Mouse (Mus musculus) cerebellum, postnatal 36 days (tissue): ENCODE measurements around the gene D3Ertd751e.

Experiments
- DNase-seq, 2 experiments: peaks; one replicate each; pipeline ENCODE4 v3.0.0; 2021 to 2022; ENCODE audit warnings: mixed read lengths in 2 of 2

D3Ertd751e gene

DNA sequence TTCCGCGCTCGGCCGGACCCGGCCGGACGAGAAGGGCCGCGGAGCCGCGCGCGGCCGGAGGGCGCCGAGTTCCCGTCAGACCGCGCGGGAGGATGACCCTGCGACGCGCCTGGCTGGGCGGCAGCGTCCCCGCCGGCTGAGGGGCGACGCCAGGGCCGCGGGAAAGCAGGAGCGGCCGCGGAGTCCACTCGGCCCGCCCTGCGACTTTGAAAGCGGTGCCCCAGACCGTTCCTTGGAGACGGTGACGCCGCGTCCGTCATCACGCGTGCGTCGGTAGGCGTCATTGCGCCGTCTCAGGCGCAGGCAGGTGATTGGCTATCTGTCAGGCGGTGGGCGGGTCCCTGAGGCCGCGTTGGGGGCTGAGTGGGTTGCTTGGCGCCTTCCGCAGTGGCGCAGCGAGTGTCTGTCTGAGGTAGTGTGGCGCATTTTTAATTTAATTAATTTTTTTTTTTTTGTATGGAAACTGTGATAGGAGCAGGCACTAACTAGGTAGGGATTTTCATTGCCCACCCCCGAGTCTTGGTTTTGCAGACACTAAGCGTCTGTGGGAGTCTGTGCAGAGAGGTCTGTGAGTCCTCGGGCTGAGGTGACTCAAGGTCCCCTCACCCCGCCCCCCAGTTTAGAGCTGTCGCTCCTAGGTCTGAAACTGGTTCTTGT is at the start of gene D3Ertd751e, which contains the start of gene Sclt1:
D3Ertd751e (plus strand) TSS at position 334 of the 657 bp plus-strand sequence.
Sclt1 (minus strand) TSS at position 237 of the 657 bp plus-strand sequence.
- peak; percentile 97 to 98 for DNase-seq

DNA sequence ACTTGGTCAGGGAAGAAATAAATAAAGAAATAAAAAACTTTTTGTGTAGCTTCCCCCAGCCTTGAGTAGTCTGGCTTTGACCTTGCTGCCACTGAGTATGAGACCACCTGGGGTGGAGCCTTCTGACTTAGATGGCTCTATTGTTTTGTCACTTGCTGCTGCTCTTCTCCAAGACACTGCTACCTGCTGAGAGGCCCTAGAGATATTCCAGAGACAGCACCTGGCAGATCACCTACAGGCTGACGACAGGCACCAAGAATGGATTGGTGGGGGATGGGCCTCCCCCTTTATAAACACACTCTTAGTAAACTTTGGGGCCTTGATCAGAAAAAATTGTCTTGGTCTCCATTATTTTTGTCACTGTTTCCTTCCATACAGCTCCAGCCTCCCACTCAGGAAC is 46.7 kb upstream of the D3Ertd751e start:
- no peak for DNase-seq

DNA sequence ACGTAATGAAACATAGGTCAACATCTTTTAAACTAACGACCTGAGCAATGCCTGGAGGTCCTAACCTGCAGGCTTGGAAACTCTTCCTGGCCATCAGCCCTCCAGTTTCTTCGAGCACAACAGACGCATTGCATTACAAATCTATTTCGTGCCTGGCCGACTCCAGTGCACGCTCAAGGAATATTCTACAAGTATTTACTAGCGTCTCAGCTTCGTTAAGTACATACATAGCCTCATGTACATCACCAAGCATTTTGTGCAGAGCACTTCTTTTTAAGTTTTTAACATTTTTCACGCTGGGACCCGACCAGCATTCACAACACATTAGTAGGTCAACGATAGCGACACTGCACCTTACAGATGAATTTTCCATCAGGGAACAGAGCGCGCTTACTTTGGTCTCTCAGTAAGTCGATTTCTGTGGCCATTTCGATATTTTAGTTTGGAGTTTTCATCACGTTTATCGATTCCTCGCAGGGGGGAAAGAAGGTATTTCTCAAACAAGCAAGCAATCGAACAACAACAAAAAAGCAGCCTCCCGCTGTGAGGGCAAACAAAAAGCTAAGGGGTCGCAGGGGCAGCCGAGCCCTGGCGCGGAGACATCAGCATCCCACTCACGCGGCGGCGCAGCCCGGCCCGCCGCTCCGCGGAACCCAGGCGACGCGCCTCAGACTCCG is 672 bp upstream of the D3Ertd751e start:
- peak in 1 of 2 experiments; percentile 12 for DNase-seq

DNA sequence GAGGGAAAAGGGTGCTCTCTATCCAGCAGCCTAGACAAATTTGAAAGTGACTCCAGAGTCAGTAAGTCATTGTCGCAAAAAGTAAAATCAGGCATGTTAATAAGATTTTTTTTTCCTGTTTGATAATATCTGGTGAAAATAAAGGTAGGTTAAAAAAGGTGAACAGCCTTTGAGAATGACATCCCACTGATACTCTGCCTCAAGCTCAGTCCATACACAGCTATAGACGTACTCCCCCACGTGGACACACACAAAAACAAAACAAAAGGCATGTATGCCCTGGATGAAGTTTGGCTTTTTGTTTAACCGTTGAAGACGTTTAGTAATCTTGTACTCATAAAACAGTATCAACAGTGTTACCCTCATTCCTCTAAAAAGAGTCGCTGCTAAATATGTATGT is 1.0 kb downstream of the D3Ertd751e start:
- peak; percentile 7 to 25 for DNase-seq

DNA sequence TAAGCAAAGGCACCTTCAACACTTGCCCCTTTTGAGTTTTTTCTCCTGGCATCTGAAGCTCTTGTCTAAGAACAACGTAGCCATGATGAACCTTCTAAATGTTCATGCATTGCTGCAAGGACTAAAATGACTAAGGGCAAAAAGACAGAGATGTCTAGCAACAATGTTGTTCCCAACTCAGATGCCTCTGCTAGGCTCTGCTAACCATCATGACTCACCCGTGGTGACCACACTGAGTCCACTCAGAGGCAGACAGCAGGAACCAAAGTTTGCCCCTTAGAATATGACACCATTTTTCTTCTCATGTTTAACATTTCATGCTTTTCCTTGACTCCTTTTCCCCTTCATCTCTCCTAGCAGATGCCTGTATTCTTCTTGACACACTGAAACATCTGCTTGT is 12.1 kb downstream of the D3Ertd751e start:
- DNase-seq, result no peak

DNA sequence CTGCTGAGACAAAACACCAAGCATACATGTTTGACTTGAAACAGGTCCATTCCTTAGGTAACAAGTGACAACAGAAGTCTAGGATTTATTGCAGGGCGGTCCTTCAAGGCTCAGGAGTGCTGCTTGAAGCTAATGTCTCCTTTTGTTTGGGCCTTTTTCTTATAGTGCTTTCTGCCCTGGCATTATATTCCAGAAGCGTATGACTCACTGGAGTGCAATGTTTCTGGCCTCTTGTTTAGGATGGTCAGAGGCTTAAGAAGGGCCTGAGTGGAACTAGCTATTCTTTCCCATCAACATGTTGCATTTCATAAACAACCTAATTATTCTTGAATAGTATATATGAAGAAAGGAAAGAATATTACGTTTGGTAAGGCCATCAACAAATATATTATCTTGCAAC is 19.7 kb downstream of the D3Ertd751e start:
- no peak for DNase-seq

DNA sequence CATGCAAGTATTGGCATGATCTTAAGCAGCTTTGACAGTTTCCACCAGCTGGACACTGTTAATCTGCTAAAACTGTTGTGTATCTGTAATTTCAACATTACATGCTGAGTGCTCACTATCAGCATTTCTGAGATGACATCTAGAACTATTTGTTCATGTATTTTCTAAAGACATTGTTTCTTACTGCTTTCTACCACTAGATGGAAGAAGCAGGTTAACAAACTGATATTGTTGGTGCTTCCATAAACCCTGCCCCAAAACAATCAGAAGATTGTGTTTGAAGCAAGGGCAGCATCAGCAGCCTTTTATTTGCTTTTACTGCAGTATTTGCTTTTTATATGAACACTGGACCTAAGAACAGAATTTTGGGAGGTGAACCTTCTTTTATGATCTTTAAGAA is 70.0 kb downstream of the D3Ertd751e start:
- no peak for DNase-seq
